Mouse (Mus musculus): ENCODE measurements at regions not wholly inside any gene's neighbourhood (a gene's known extent, or its start where the extent isn't known, plus 50 kb on each side); places are given as distances from the start of the nearest gene placed in this dataset.
A peak's percentile ranks its signal among the peaks of the same experiment; 100 is the strongest.
"Not testable (repeated sequence)": the region's sequence is repeated elsewhere in the genome, so short reads cannot be mapped to it uniquely, and the experiment has no call there.

DNA sequence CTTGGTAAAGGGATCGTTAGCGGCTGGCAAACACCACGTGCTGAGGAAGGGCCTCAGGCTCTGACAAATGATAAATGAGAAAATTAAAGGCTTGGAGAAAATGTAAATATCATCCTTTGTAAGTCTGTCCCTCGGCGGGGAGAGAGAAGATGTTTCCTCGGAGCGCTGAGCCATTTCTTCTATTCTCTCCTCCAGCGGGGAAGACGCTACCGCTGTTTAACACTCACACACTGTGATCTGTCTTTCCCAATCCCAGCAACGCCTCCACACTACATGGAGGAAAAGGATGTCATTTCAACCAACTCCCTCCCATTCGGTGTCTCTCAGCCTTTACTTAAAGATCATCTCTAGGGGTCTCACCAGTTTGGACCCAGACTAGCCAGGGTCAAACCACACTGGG lies 239.0 kb downstream of the Prex1 start:
- no peak for DNase-seq

GRCm38 (mm10) chr2:166471257-166471753 lies 242.3 kb downstream of the Prex1 start:
- DNase-seq: no peak

DNA sequence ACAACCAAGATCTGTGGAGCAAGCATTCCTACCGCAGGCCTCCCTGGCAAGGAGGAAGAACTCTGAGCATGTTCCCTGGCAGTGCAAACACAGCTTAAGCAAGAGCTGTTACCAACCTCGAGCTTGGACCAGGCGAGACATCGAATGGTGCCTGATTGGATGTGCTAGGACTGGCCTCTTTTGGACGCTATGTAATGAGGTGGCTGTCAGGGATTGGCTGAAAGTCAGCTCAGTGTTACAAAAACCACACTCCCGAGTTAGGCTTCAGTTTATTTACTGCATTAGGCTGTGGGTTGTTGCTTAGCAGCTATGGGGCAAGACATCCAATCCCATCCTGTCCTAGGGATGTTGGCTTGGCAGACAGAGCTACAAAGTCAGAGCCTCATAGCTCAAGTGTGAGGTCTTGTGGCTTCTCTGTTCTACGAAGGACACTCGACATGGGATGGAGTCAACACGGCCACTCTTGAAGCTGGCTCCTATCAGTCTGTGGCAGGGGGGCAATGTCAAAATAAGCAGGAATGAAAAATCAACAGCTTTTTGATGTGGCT lies 244.5 kb downstream of the Prex1 start:
- DNase-seq: no peak

DNA sequence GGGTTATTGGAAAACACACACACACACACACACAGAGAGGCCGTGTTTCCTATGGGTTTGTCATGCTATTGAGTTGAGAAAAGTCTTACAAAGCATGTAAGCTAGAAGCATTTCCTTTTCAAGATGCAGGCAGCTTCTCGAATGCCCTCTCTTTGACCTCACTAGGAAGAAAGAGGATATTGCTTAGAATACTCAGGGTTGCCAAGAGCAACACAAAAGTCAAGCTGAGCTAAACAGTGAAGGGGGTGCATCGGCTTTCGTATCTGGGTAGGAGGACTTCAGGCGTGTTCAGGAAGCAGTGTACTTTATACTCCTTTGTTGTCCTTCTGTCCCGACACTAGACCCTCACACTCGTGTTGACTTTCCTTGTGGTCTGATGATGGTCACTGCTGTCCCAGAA lies 246.5 kb downstream of the Prex1 start:
- DNase-seq: no peak

GRCm38 (mm10) chr2:166465531-166465930 lies 248.1 kb downstream of the Prex1 start:
- DNase-seq: peak; percentile 71

DNA sequence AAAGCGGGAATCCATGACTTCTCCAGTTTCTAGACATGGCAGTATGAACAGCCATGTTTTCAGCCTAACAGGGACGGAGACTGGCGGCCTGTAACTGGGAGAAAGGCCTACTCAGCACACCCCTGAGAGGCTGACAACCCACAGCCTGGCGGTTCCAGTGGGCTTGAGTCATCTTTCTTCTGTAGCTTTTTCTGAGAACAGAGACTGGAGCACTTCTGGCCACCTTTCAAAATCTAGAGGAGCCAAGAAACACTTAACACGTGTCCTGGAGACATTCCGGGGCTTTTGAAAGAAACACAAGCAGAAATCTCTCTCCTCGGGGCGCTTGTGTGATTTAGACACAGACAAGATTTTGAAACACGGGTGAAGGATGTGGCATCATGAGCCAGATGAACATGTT lies 250.1 kb downstream of the Prex1 start:
- DNase-seq: no peak

GRCm38 (mm10) chr2:166461956-166462355 lies 251.7 kb downstream of the Prex1 start:
- no peak for DNase-seq

GRCm38 (mm10) chr2:166461103-166461502 lies 252.5 kb downstream of the Prex1 start:
- DNase-seq: no peak

GRCm38 (mm10) chr2:166459955-166460354 lies 253.7 kb downstream of the Prex1 start:
- DNase-seq: no peak

- DNase-seq: no peak
Measured at GRCm38 (mm10) chr2:166458953-166459352, 254.7 kb downstream of the Prex1 start.

- no peak for DNase-seq
Measured at GRCm38 (mm10) chr2:166457381-166458172, 256.1 kb downstream of the Prex1 start.

DNA sequence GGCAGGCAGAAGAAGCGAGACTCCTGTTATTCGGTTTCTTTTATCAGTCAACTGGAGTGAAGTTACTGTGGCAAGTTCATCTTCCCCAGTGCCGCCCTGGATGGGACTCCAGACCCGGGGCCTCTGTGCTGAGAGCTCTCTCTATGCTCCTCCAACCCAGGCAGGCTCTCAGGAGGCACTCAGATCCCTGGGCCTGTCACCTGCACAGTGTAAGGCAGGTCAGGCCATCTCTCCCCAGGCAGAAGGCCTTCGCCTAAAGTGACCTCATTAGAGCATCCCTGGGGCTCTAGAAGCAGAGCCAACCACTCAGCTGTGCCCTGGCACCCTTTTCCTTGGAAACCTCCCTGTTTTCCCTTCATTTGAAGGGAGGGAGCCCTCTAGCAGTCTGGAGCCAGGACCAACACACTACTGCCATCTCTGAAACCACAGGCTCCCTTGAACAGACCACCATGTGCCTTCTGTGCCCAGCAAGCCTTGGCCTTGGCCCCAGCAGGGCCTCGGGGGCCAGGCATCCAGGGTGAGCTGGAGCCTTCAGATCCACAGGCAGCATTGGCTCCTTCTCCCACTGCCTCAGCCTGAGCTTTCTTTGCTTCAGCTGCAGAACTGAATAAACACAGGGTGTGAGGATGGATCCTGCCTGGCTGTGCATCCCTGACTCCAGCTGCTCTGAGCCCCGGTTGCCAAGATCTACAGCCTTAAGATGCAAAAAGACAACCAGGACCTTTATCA lies 259.3 kb downstream of the Prex1 start:
- not testable (repeated sequence) for DNase-seq

DNA sequence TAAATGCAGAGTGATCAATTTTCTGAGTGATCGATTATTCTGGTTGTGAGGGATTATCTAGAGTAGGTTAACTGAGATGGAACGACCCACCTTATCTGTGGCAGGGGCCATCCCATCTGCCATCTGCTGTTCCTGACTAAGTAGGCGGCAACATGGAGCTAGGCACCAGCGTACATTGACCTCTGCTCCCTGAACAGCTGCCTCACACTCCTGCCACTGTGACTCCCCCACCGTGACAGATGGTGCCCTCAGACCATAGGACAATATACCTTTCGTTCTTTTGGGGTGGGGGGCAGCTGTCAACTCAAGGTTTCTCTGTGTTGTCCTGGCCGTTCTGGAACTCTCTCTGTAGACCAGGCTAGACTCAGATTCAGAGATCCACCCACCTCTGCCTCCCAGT lies 262.7 kb downstream of the Prex1 start:
- no peak for DNase-seq

DNA sequence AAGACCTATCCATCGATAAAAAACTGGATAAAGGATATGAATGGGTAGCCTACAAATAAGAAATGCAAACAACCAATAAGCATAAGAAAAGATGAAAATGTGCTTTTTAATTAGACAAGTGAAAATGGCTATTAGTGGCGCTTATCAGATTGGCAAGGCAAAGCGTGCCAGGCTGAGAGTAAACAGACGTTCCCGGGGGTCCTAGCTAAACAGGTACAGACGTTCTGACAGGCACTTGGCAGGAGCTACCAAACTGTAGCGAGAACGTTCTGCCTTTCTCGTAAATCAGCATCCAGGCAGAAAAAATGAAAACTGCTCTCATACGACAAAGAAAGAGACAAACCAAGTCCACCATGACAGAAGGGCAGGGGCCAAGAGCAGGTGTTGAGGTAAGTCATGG lies 263.3 kb downstream of the Prex1 start:
- DNase-seq: no peak

DNA sequence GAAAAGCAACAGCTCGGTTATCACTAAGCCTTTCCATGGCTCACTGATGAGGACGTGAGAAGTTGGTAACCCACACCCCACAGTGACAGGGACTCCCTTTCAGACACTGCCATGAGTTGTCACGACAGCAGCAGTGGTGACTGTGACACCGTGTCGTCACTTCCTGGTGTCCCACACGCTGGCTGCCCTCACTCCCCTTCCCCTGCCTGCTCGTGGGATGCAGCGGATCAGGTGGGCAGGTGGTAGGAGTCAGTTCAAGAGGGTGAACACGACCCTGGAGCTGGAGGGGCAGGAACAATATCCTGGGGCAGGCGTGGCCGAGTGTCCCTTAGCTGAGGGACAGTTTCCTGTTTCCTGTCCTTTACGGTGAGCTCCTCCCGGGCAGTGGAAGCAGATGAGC lies 264.9 kb downstream of the Prex1 start:
- DNase-seq: no peak

GRCm38 (mm10) chr2:166448161-166448560 lies 265.5 kb downstream of the Prex1 start:
- peak; percentile 88 for DNase-seq

DNA sequence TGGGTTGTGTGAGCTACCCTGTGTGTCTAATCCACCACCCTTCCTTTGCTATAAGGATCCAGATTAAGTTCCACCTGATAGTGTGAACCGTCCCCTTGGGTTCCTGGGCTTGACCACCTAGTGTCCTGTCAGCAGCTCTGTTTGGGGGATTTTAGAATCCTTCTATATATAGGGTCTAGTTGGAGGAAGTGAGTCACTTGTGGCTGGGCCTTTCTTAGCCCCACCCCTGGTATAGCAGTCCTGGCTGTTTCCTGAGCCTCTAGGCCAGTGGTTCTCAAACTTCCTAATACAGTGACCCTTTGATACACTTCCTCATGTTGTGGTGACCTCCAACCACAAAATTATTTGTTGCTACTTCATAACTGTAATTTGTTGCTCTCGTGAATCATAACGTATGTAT lies 267.1 kb downstream of the Prex1 start:
- peak; percentile 22 for DNase-seq

DNA sequence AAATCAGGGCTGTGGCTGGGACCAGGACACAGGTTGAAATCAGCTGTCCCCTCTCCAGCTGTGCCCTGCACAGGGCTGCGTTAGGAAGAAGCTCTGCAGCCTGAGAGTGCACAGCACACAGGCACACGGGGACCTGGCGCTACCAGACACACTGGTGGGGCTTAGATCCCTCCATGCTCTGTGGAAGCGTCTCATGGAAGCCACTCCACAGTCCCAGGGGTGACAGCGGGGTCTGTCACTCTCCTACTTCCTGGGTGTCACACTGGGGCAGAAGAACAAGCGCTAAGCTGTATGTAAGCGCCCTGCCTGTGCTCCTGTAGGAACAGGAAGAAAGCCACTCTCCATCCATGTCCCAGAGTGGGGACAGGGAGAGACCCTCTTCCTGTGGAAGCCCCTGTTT lies 267.8 kb downstream of the Prex1 start:
- DNase-seq: not testable (repeated sequence)

DNA sequence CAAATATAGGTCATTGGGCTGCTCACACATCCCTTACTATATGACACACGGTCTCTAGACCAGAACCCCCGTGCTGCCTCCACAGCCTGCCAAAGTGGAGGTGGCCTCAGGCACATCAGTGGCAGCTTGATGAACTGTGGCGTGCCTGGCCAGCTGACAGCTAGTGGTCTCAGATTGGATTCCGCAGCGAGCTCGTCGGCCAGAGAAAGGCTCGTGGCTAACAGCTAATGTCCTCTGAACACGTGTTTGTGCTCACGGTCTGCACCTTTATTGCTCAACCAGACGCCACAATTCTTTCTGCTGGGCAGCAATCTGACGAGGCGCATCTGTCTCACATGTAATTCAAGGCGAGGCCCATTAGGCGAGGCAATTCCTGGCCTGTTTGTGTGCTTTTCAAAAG lies 270.6 kb downstream of the Prex1 start:
- no peak for DNase-seq

- no peak for DNase-seq
Measured at GRCm38 (mm10) chr2:166439847-166440775, 273.5 kb downstream of the Prex1 start.

DNA sequence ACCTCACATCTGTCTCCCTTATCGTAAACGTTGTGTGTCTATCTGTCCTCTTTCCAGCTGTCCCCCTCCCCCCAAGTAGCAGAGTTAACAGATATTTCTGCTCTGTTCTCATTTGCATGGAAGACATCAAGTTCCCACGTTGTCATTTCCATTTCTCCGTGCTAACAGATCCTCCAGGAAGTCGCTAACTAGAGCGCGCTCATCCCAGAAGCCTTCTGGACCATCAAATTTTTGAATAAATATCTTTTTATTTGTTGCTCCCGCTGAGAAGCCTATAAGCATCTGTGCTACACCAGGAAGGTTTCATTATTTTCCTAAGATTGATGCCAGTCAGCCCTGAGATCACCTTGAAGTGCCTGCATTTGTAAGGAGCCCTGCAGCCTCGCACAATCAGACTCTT lies 275.4 kb downstream of the Prex1 start:
- no peak for DNase-seq

GRCm38 (mm10) chr2:166434554-166434953 lies 279.1 kb downstream of the Prex1 start:
- no peak for DNase-seq

Measured in kidney, adult 11 months (tissue).